Mouse (Mus musculus) cortical plate, adult 2 months (tissue): ENCODE measurements around the gene Bcas3.

Source experiments
- CTCF ChIP-seq: fragments of 200-500 bp; IDR thresholded peaks from 2 replicates; pipeline ENCODE4 v1.5.1; 2011; ENCODE audit warnings: mild to moderate bottlenecking, control low read depth, low read length; ENCODE audit not compliant: insufficient read depth; ENCODE audit errors: extremely low read depth
- POLR2A ChIP-seq: fragments of 200-500 bp; IDR thresholded peaks from 2 replicates; pipeline ENCODE4 v1.6.1; 2011; ENCODE audit warnings: mild to moderate bottlenecking, low read length, control low read depth; ENCODE audit not compliant: insufficient read depth; ENCODE audit errors: extremely low read depth

- TF ChIP-seq CTCF (no peak), POLR2A (no peak)
Observed at GRCm38 (mm10) chr11:85543311-85543710, 190.3 kb downstream of the Bcas3 start.
